Mouse (Mus musculus) limb, embryonic 14.5 days (tissue): ENCODE data around the gene Rad51b. TPM values are rescaled to one million over a fixed set of nuclear protein-coding genes. Genes with fewer than 3 reads are reported as not detected.

Experiments used
- ATAC-seq: fragments of 200-750 bp; cut with Nextera tagmentation; 2 replicates; pipeline ENCODE4 v1.8.0; 2017; ENCODE audit warnings: low read depth, moderate number of reproducible peaks, moderate TSS enrichment; ENCODE audit not compliant: low FRiP score
- DNase-seq: peaks from one replicate; pipeline ENCODE4 v3.0.0-alpha.2; 2015; ENCODE audit warnings: low spot score
- H3K27ac ChIP-seq: fragments of 300-500 bp; sonication (generic); replicated peaks from 2 replicates; pipeline ENCODE4 v1.5.1; 2014; ENCODE audit warnings: low read depth, mild to moderate bottlenecking, low read length, moderate library complexity, mixed read lengths
- H3K27me3 ChIP-seq: fragments of 300-500 bp; sonication (generic); 2 replicates; pipeline ENCODE4 v1.6.1; 2014; ENCODE audit warnings: low read length, mixed read lengths; ENCODE audit not compliant: control insufficient read depth, insufficient read depth
- H3K36me3 ChIP-seq: fragments of 300-500 bp; sonication (generic); 2 replicates; pipeline ENCODE4 v1.6.1; 2014; ENCODE audit warnings: mild to moderate bottlenecking, low read length, moderate library complexity, mixed read lengths; ENCODE audit not compliant: control insufficient read depth, insufficient read depth
- H3K4me1 ChIP-seq: fragments of 300-500 bp; sonication (generic); 2 replicates; pipeline ENCODE4 v1.6.1; 2014; ENCODE audit warnings: antibody characterized with exemption, low read length, mixed read lengths; ENCODE audit not compliant: control insufficient read depth, insufficient read depth
- H3K4me2 ChIP-seq: fragments of 300-500 bp; sonication (generic); replicated peaks from 2 replicates; pipeline ENCODE4 v1.6.1; 2014; ENCODE audit warnings: low read depth, mild to moderate bottlenecking, low read length, moderate library complexity; ENCODE audit not compliant: severe bottlenecking
- H3K4me3 ChIP-seq: fragments of 300-500 bp; sonication (generic); replicated peaks from 2 replicates; pipeline ENCODE4 v1.5.1; 2014; ENCODE audit warnings: low read length
- H3K9ac ChIP-seq: fragments of 300-500 bp; sonication (generic); 2 replicates; pipeline ENCODE4 v1.6.1; 2014; ENCODE audit warnings: mild to moderate bottlenecking, low read depth, low read length, moderate library complexity; ENCODE audit not compliant: severe bottlenecking
- H3K9me3 ChIP-seq: fragments of 300-500 bp; sonication (generic); 2 replicates; pipeline ENCODE4 v1.6.1; 2016; ENCODE audit warnings: low read length; ENCODE audit not compliant: control insufficient read depth
- POLR2A ChIP-seq: fragments of 200-500 bp; IDR thresholded peaks from 2 replicates; pipeline ENCODE4 v1.8.0; 2012; ENCODE audit warnings: inconsistent platforms, mild to moderate bottlenecking, moderate library complexity, borderline replicate concordance; ENCODE audit not compliant: insufficient read depth, insufficient read length; ENCODE audit errors: extremely low read depth
- WGBS: fragments of 180-500 bp; shearing (Covaris S2); extraction: QIAGEN DNeasy Blood & Tissue Kit; methylation state at CpG from one replicate; pipeline ENCODE4 v1.1.7; 2014; 5-methylcytosine and 5-hydroxymethylcytosine counted together
- polyA plus RNA-seq, 2 experiments: library from polyadenylated mRNA; depleted of rRNA in 1 of 2; stranded (reverse) in 1 of 2; unstranded in 1 of 2; fragments of >200 nt; fragmentation: Nextera tagmentation in 1 of 2; extraction: Ambion mirVana in 1 of 2; gene quantifications; 2 replicates each; pipeline versions ENCODE4 v1.2.1 to v1.2.3; 2012 to 2014

Gene Rad51b
- polyA plus RNA-seq, 2 experiments, result 3.2 to 5.7 TPM

- ATAC-seq (peak; percentile 96), DNase-seq (peak; percentile 98)
- Histone ChIP-seq H3K9ac (peak within 1 kb of the TSS; percentile 62), H3K4me2 (peak within 1 kb of the TSS; percentile 81), H3K36me3 (peaks cover 3% of the 10 kb centered on the region), H3K9me3 (no peaks in the 10 kb centered on the region), H3K27me3 (no peaks in the 10 kb centered on the region), H3K4me3 (peak within 1 kb of the TSS; percentile 64), H3K27ac (peak within 1 kb of the TSS; percentile 38; the same call in 1 of the 2 replicates), H3K4me1 (peaks cover 6% of the 10 kb centered on the region; the same call in 1 of the 2 replicates)
- TF ChIP-seq POLR2A, result peak; percentile 55; the same call in 1 of the 2 replicates
- under 1% methylated on average over 29 of the region's 29 CpGs for WGBS
Measured at GRCm38 (mm10) chr12:79296126-79296816, 811 bp upstream of the Rad51b start, which contains the start of gene Zfyve26. TSS of gene Zfyve26 (minus strand) at chr12:79296304.

DNA sequence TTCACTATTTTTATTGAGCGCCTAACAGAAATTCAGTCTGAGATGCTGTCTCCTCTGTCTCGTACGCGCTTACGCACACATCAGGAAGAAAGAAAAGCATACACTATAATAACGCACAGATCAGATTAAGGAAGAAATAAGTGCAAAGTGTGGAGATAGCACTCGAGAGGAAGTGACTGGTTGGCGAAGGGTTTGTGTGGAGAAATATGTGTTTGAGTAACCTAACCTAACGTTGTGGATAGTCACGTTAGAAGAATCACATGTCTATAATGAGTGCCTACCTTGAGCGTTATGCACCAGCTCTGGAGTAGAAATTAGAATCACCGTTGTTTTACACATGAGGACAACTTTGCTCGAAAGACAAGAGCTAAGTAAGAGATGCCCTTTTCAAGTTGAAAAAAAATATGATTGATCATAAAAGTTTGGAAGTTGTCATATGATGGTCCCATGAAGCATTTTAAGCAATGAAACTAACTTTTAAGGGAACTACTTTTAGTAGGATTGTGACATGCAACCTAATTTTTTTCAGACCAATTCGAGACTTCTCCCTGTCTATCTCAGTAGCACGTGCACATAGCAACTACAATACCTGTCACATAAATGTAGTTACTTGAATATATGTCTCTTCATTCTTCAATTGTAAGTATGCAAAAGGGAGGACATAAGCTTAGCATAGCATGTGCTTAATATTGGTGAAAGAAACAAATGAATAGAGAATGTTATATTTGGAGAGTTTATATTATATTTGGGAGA lies 978 bp downstream of the Rad51b start:
- Histone ChIP-seq H3K9ac (peak overlapping the region; percentile 59), H3K27me3 (no peaks in the 10 kb centered on the region), H3K4me3 (peak overlapping the region; percentile 64), H3K36me3 (no peaks in the 10 kb centered on the region), H3K4me2 (peak overlapping the region; percentile 81), H3K27ac (no peak overlapping the region), H3K4me1 (peaks cover 6% of the 10 kb centered on the region; the same call in 1 of the 2 replicates), H3K9me3 (no peaks in the 10 kb centered on the region)
- DNase-seq, result no peak
- TF ChIP-seq POLR2A, result no peak
- ATAC-seq, result no peak
- WGBS, result 15% methylated on average over 15 of the region's 15 CpGs

- Histone ChIP-seq H3K4me3 (no peak overlapping the region), H3K27me3 (no peaks in the 10 kb centered on the region), H3K9me3 (no peaks in the 10 kb centered on the region), H3K9ac (no peak overlapping the region), H3K4me2 (no peak overlapping the region), H3K36me3 (no peaks in the 10 kb centered on the region), H3K27ac (no peak overlapping the region), H3K4me1 (0 out of 2 replicates have a peak, but pooled peaks cover 3% of the 10 kb centered on the region)
- DNase-seq (no peak), ATAC-seq (no peak)
- no peak for TF ChIP-seq POLR2A
- WGBS, result 80% methylated on average over 9 of the region's 9 CpGs
Measured at GRCm38 (mm10) chr12:79301802-79302201, 4.7 kb downstream of the Rad51b start.

GRCm38 (mm10) chr12:79305131-79305530 lies 8.0 kb downstream of the Rad51b start:
- Histone ChIP-seq H3K4me1 (no peaks in the 10 kb centered on the region), H3K27me3 (no peaks in the 10 kb centered on the region), H3K4me2 (no peak overlapping the region), H3K4me3 (no peak overlapping the region), H3K27ac (no peak overlapping the region), H3K36me3 (no peaks in the 10 kb centered on the region), H3K9me3 (no peaks in the 10 kb centered on the region), H3K9ac (no peak overlapping the region)
- no peak for TF ChIP-seq POLR2A
- DNase-seq, result no peak
- 68% methylated on average over 1 of the region's 1 CpGs for WGBS
- ATAC-seq, result no peak

GRCm38 (mm10) chr12:79306013-79306412 lies 8.9 kb downstream of the Rad51b start:
- DNase-seq, result no peak

More at GRCm38 (mm10) chr12:79306013-79306412, 8.9 kb downstream of the Rad51b start:
- Histone ChIP-seq H3K9ac (no peak overlapping the region), H3K27me3 (no peaks in the 10 kb centered on the region), H3K4me1 (no peaks in the 10 kb centered on the region), H3K9me3 (no peaks in the 10 kb centered on the region), H3K36me3 (no peaks in the 10 kb centered on the region), H3K4me2 (no peak overlapping the region), H3K27ac (no peak overlapping the region), H3K4me3 (no peak overlapping the region)
- TF ChIP-seq POLR2A, result no peak
- no peak for ATAC-seq
- WGBS, result 70% methylated on average over 4 of the region's 4 CpGs
